Mouse (Mus musculus) cerebellum, adult 2 months (tissue): ENCODE measurements around the gene Cybb. TPM values are rescaled to one million over a fixed set of nuclear protein-coding genes. Genes with fewer than 3 reads are reported as not detected.

ENCODE experiments used
- DNase-seq, 2 experiments: peaks; one replicate each; pipeline ENCODE4 v3.0.0; 2021
- H3K27ac ChIP-seq: fragments of 200-500 bp; 2 replicates; pipeline ENCODE4 v1.5.1; 2012; ENCODE audit warnings: low read length, control low read depth, inconsistent platforms; ENCODE audit not compliant: insufficient read depth
- H3K27me3 ChIP-seq: fragments of 200-500 bp; 2 replicates; pipeline ENCODE4 v1.6.1; 2012; ENCODE audit warnings: inconsistent platforms, mild to moderate bottlenecking, low read length, moderate library complexity; ENCODE audit not compliant: control insufficient read depth, insufficient read depth
- H3K4me1 ChIP-seq: fragments of 200-500 bp; 2 replicates; pipeline ENCODE4 v1.6.1; 2011; ENCODE audit warnings: low read length; ENCODE audit not compliant: control insufficient read depth, insufficient read depth
- H3K4me3 ChIP-seq: fragments of 200-500 bp; replicated peaks from 2 replicates; pipeline ENCODE3; 2011; ENCODE audit warnings: mild to moderate bottlenecking, low read depth, low read length, control low read depth; ENCODE audit not compliant: insufficient read depth
- CTCF ChIP-seq: fragments of 200-500 bp; IDR thresholded peaks from 2 replicates; pipeline ENCODE4 v1.5.1; 2011; ENCODE audit warnings: low read depth, mild to moderate bottlenecking, control low read depth, low read length, moderate library complexity, borderline replicate concordance; ENCODE audit not compliant: insufficient read depth
- POLR2A ChIP-seq: fragments of 200-500 bp; IDR thresholded peaks from 2 replicates; pipeline ENCODE4 v1.6.1; 2011; ENCODE audit warnings: low read length, control low read depth, borderline replicate concordance; ENCODE audit not compliant: insufficient read depth
- WGBS: fragments of 180-500 bp; shearing (Covaris S2); methylation state at CpG from one replicate; pipeline ENCODE4 v1.1.7; 2018; 5-methylcytosine and 5-hydroxymethylcytosine counted together
- polyA plus RNA-seq: library from polyadenylated mRNA; depleted of rRNA; stranded (reverse); fragments of >200 nt; gene quantifications from 2 replicates; pipeline ENCODE4 v1.2.3, GENCODE M21; 2012; rRNA removed

Gene Cybb
- polyA plus RNA-seq, 1 experiment, result 0.41 TPM

GRCm38 (mm10) chrX:9440556-9440955, 47.0 kb downstream of the Cybb start:
- H3K4me1 ChIP-seq, result no peaks in the 10 kb centered on the region
- no peak for DNase-seq

DNA sequence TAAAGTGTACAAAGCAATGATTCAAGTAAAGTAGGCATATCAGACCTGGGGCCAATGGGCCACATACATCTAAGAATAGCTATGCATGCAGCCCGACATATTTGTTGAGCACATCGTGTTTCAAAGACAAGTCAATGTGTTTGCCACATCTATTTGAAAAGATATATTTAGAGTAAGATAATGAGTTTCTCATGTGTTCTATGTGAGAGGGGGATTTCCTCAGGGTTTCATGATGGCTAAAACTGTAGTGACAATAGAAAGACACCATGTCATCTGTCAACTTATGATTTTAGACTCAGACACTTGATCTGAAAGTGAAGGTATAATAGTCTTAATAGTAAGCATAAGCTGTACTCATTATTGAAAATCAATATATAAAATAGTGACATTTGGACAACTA, 48.3 kb downstream of the Cybb start:
- no peak for TF ChIP-seq CTCF
- no peak for TF ChIP-seq POLR2A
- Histone ChIP-seq H3K4me3 (no peak overlapping the region), H3K4me1 (no peaks in the 10 kb centered on the region), H3K27me3 (no peaks in the 10 kb centered on the region), H3K27ac (no peak overlapping the region)
- DNase-seq, result no peak
- 96% methylated on average over 2 of the region's 2 CpGs for WGBS

More at GRCm38 (mm10) chrX:9440556-9440955, 47.0 kb downstream of the Cybb start:
- TF ChIP-seq CTCF (no peak), POLR2A (no peak)
- Histone ChIP-seq H3K27ac (no peak overlapping the region), H3K4me3 (no peak overlapping the region), H3K27me3 (no peaks in the 10 kb centered on the region)
- 95% methylated on average over 4 of the region's 4 CpGs for WGBS

GRCm38 (mm10) chrX:9413889-9414288, 73.7 kb downstream of the Cybb start:
- TF ChIP-seq CTCF, result no peak
- no peak for TF ChIP-seq POLR2A
- Histone ChIP-seq H3K4me3 (no peak overlapping the region), H3K4me1 (no peaks in the 10 kb centered on the region), H3K27ac (no peak overlapping the region), H3K27me3 (no peaks in the 10 kb centered on the region)
- no peak for DNase-seq
- WGBS, result 75% methylated on average over 5 of the region's 5 CpGs

Other genes starting within 250 kb of the Cybb start
- not detected in 2 replicates for gene Gm14862, start 230.9 kb downstream of the Cybb start, polyA plus RNA-seq
- 20.1 and 22.7 TPM in 2 replicates for gene Xk, start 215.0 kb downstream of the Cybb start, polyA plus RNA-seq
- gene H2al1m, start 204.0 kb downstream of the Cybb start, polyA plus RNA-seq, result 1.0 and 1.4 TPM in 2 replicates
- gene H2al1k, start 137.1 kb downstream of the Cybb start, polyA plus RNA-seq, result not detected in 2 replicates
- gene H2al1o, start 84.6 kb upstream of the Cybb start, polyA plus RNA-seq, result 0.27 TPM in 1 of 2 replicates, not detected in the other
- gene Dynlt3, start 175.2 kb upstream of the Cybb start, polyA plus RNA-seq, result 214 and 225 TPM in 2 replicates